Mouse (Mus musculus) hindbrain, embryonic 12.5 days (tissue): Measurements from ENCODE around the gene Khk. TPM values are rescaled to one million over a fixed set of nuclear protein-coding genes. Genes with fewer than 3 reads are reported as not detected.

Experiments
- ATAC-seq: fragments of 200-750 bp; cut with Nextera tagmentation; 2 replicates; pipeline ENCODE4 v1.8.0; 2017; ENCODE audit warnings: moderate TSS enrichment; ENCODE audit not compliant: low FRiP score
- H3K27ac ChIP-seq: fragments of 300-500 bp; sonication (generic); 2 replicates; pipeline ENCODE4 v1.5.1; 2016; ENCODE audit warnings: mild to moderate bottlenecking
- H3K27me3 ChIP-seq: fragments of 300-500 bp; sonication (generic); 2 replicates; pipeline ENCODE4 v1.6.1; 2016; ENCODE audit warnings: mild to moderate bottlenecking
- H3K36me3 ChIP-seq: fragments of 300-500 bp; sonication (generic); 2 replicates; pipeline ENCODE4 v1.6.1; 2016; ENCODE audit warnings: mild to moderate bottlenecking
- H3K4me1 ChIP-seq: fragments of 300-500 bp; sonication (generic); 2 replicates; pipeline ENCODE4 v1.6.1; 2016
- H3K4me2 ChIP-seq: fragments of 300-500 bp; sonication (generic); replicated peaks from 2 replicates; pipeline ENCODE4 v1.6.1; 2016; ENCODE audit warnings: mild to moderate bottlenecking
- H3K4me3 ChIP-seq: fragments of 300-500 bp; sonication (generic); 2 replicates; pipeline ENCODE4 v1.5.1; 2016; ENCODE audit warnings: mild to moderate bottlenecking
- H3K9ac ChIP-seq: fragments of 300-500 bp; sonication (generic); 2 replicates; pipeline ENCODE4 v1.6.1; 2016; ENCODE audit warnings: mild to moderate bottlenecking, moderate library complexity
- H3K9me3 ChIP-seq: fragments of 300-500 bp; sonication (generic); replicated peaks from 2 replicates; pipeline ENCODE4 v1.6.1; 2016; ENCODE audit warnings: mild to moderate bottlenecking
- WGBS: fragments of 180-500 bp; shearing (Covaris S2); methylation state at CpG from one replicate; pipeline ENCODE4 v1.1.7; 2016; 5-methylcytosine and 5-hydroxymethylcytosine counted together
- polyA plus RNA-seq: library from polyadenylated mRNA; unstranded; fragments of >200 nt; fragmentation: Nextera tagmentation; extraction: Ambion mirVana; gene quantifications from 2 replicates; pipeline ENCODE4 v1.2.1, GENCODE M21; 2016

Khk gene
- polyA plus RNA-seq, 1 experiment from 2014 or later, result 5.6 TPM

DNA sequence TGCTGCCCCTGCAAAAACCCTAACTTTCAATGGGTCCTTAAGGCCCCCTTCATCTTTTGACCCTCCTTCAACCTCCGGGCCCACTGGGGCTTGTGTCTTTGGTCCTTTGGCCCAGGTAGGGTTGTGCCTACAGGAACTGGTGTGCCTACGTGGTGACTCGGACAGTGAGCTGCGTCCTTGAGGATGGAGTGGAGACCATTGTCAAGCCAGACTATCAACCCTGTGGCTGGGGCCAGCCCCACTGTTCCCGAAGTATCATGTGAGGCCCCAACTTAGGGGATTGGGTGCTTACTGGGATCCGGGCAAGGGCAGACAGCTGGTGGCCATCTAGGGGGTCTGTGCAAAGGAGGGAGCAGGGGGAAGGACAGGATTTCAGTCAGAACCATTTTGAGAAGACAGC lies 6.4 kb upstream of the Khk start:
- peak overlapping the region; percentile 31 for H3K4me3 ChIP-seq

DNA sequence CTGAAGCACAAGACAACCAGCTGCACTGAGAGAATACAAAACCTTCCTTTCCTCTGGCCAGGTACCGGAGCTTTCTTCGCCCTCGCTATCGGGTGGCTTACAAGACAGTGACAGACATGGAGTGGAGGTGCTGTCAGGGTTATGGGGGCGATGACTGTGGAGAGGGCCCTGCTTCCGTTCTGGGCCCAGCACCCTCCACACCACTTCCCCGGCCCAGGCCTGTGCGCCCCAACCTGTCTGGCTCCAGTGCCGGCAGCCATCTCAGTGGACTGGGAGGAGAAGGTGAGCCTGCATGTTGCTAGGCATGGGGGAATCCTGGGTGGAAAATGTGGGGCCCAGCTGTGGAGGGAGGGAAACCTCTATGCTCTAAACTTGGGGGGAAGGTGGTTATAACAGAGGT lies 5.8 kb upstream of the Khk start:
- H3K4me3 ChIP-seq, result peak overlapping the region; percentile 31

More for the DNA sequence above, 6.4 kb upstream of the Khk start:
- no peak for ATAC-seq
- H3K4me2 ChIP-seq, result peak overlapping the region; percentile 46
- no peaks in the 10 kb centered on the region for H3K27me3 ChIP-seq
- peaks cover 5% of the 10 kb centered on the region; the same call in 1 of the 2 replicates for H3K36me3 ChIP-seq
- H3K4me1 ChIP-seq, result peaks cover 37% of the 10 kb centered on the region
- H3K9me3 ChIP-seq, result no peaks in the 10 kb centered on the region
- peak overlapping the region; percentile 86 for H3K27ac ChIP-seq
- WGBS, result 68% methylated on average over 6 of the region's 6 CpGs
- H3K9ac ChIP-seq, result peak overlapping the region; percentile 55

DNA sequence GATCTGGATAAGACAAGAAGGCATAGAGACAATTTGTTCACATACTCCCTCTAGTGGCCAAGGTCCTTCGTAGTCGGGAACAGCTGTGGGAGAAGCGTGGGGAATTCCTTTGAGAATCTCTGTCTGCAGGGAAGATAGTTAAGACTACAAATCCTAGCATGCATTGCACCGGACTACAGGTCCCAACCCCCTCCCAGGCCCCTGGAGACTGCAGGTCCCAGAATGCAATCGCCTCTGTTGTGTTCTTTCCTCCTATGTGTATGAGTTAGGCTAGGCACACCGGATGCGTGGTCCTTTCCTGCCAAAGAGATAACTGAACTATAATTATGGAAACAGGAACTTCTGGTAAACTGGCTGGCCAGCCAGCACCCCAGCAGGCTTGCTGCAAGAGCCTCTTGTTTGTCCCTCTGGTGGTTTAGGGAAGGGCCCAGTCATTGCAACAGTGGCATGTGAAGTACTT lies 5.2 kb upstream of the Khk start:
- Histone ChIP-seq H3K4me1 (peaks cover 45% of the 10 kb centered on the region), H3K4me3 (peak overlapping the region; percentile 31)

More for the DNA sequence above, 5.8 kb upstream of the Khk start:
- Histone ChIP-seq H3K36me3 (peaks cover 5% of the 10 kb centered on the region; the same call in 1 of the 2 replicates), H3K4me2 (peak overlapping the region; percentile 46), H3K4me1 (peaks cover 39% of the 10 kb centered on the region), H3K27ac (peak overlapping the region; percentile 86), H3K9me3 (no peaks in the 10 kb centered on the region), H3K9ac (peak overlapping the region; percentile 55), H3K27me3 (no peaks in the 10 kb centered on the region)
- peak; percentile 39 for ATAC-seq
- 62% methylated on average over 9 of the region's 9 CpGs for WGBS

DNA sequence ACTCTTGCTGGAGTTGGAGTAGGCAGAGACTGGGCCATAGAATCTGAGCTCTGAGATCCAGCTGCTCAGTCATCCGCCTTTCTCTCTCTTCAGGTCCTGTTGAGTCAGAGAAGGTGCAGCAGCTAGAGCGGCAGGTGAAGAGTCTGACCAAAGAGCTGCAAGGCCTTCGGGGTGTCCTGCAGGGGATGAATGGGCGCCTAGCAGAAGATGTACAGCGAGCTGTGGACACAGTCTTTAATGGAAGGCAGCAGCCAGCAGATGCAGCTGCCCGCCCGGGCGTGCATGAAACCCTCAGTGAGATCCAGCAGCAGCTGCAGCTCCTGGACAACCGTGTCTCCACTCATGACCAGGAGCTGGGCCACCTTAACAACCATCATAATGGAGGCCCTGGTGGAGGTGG lies 4.4 kb upstream of the Khk start:
- 91% methylated on average over 9 of the region's 9 CpGs for WGBS
- Histone ChIP-seq H3K4me2 (no peak overlapping the region), H3K27me3 (no peaks in the 10 kb centered on the region), H3K4me1 (peaks cover 51% of the 10 kb centered on the region), H3K9me3 (no peaks in the 10 kb centered on the region), H3K9ac (no peak overlapping the region), H3K27ac (no peak overlapping the region), H3K36me3 (peaks cover 5% of the 10 kb centered on the region; the same call in 1 of the 2 replicates), H3K4me3 (no peak overlapping the region)
- no peak for ATAC-seq

More for the DNA sequence above, 5.2 kb upstream of the Khk start:
- Histone ChIP-seq H3K36me3 (peaks cover 5% of the 10 kb centered on the region; the same call in 1 of the 2 replicates), H3K27me3 (no peaks in the 10 kb centered on the region), H3K9ac (no peak overlapping the region), H3K27ac (no peak overlapping the region), H3K9me3 (no peaks in the 10 kb centered on the region), H3K4me2 (peak overlapping the region; percentile 46)
- WGBS, result 9% methylated on average over 7 of the region's 7 CpGs
- ATAC-seq, result peak; percentile 82

DNA sequence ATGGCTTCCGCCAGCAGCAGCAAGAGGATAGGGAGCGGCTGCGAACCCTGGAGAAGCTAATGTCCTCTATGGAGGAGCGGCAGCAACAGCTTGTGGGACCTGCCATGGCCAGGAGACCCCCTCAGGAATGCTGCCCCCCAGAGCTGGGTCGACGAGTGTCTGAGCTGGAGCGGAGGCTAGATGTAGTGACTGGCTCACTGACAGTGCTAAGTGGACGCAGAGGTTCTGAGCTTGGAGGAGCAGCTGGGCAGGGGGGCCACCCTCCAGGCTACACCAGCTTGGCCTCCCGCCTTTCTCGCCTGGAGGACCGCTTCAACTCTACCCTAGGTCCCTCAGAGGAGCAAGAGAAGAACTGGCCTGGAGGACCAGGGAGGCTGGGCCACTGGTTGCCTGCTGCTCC lies 3.9 kb upstream of the Khk start:
- whole genome bisulfite sequencing, result 86% methylated on average over 11 of the region's 11 CpGs
- Histone ChIP-seq H3K4me3 (no peak overlapping the region), H3K9ac (no peak overlapping the region), H3K27me3 (no peaks in the 10 kb centered on the region), H3K4me2 (no peak overlapping the region), H3K9me3 (no peaks in the 10 kb centered on the region), H3K27ac (no peak overlapping the region), H3K4me1 (peaks cover 52% of the 10 kb centered on the region), H3K36me3 (peaks cover 5% of the 10 kb centered on the region; the same call in 1 of the 2 replicates)
- no peak for ATAC-seq

DNA sequence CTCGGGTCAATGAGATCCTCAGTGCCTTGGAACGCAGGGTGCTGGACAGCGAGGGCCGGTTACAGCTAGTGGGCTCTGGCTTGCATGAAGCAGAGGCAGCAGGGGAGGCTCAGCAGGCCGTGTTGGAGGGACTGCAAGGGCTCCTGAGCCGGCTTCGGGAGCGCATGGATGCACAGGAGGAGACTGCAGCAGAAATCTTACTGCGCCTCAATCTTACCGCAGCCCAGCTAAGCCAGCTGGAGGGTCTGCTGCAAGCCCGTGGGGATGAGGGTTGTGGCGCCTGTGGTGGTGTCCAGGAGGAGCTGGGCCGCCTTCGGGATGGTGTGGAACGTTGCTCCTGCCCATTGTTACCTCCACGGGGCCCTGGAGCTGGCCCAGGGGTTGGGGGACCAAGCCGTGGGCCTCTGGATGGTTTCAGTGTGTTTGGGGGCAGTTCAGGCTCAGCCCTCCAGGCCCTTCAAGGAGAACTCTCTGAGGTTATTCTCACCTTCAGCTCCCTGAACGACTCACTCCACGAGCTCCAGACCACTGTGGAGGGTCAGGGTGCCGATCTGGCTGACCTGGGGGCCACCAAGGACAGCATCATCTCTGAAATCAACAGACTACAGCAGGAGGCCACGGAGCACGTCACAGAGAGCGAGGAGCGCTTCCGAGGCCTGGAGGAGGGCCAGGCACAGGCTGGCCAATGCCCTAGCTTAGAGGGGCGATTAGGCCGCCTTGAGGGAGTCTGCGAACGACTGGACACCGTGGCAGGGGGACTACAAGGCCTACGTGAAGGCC lies 3.1 kb upstream of the Khk start:
- Histone ChIP-seq H3K9me3 (no peaks in the 10 kb centered on the region), H3K36me3 (peaks cover 5% of the 10 kb centered on the region; the same call in 1 of the 2 replicates), H3K4me2 (no peak overlapping the region), H3K27me3 (peaks cover 5% of the 10 kb centered on the region; the same call in 1 of the 2 replicates), H3K27ac (no peak overlapping the region), H3K9ac (no peak overlapping the region), H3K4me1 (peaks cover 52% of the 10 kb centered on the region), H3K4me3 (no peak overlapping the region)
- WGBS, result 87% methylated on average over 31 of the region's 31 CpGs
- ATAC-seq, result no peak

DNA sequence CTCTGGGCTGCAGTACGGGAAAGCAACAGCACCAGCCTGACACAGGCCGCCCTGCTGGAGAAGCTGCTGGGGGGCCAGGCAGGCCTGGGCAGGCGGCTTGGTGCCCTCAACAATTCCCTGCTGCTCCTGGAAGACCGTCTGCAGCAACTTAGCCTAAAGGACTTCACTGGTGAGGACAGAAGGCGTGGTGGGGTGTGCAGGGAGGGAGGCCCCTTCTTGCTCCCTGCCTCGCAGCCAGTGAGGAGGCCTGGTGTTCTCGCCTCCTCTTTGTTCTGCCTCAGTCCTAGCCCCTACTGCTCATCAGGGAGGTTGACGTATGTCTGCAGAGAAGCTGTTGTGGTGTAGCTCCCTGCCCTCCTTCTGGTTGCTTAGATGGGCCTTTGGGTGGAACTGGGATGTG lies 2.5 kb upstream of the Khk start:
- H3K9ac ChIP-seq, result no peak overlapping the region
- peaks cover 5% of the 10 kb centered on the region; the same call in 1 of the 2 replicates for H3K36me3 ChIP-seq
- no peak overlapping the region for H3K27ac ChIP-seq
- peaks cover 47% of the 10 kb centered on the region for H3K4me1 ChIP-seq
- 69% methylated on average over 8 of the region's 8 CpGs for WGBS
- H3K9me3 ChIP-seq, result no peaks in the 10 kb centered on the region
- H3K4me3 ChIP-seq, result no peak overlapping the region
- H3K4me2 ChIP-seq, result no peak overlapping the region
- ATAC-seq, result no peak
- H3K27me3 ChIP-seq, result peaks cover 5% of the 10 kb centered on the region; the same call in 1 of the 2 replicates

DNA sequence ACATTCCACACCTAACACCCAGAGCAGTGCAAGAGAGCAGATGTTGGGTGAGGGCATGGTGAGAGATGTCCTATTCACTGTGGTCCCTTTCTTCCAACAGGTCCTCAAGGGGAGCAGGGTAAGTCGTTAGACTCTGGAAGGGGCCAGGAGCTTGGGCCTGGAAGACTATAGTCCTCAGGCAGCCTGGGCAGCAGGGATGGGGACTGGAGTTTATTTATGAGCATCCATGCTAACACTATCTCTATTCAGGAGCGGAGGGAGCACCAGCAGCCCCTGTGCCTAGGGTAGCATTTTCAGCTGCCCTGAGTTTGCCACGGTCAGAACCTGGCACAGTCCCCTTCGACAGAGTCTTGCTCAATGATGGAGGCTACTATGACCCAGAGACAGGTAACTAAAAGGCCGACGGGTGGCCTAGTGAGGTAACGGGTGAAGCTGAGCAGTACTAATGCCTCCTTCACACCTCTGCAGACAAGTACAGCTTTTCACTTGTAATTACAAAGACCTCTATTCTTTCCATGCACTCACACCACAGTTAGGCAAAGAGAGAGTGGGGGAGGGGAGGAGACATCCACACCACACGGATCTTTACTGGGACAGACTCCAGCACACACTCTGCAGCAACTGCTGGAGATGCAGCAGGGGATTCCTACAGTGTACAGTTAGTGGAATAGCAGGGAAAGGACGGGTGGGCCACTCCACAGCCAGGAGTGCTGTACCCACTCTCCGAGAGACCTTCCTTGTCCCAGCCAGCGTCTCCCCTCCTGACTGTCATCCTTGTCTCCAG lies 1.2 kb upstream of the Khk start:
- 73% methylated on average over 11 of the region's 11 CpGs for WGBS
- Histone ChIP-seq H3K27ac (no peak overlapping the region), H3K4me3 (no peak overlapping the region), H3K4me1 (peaks cover 37% of the 10 kb centered on the region), H3K36me3 (peaks cover 5% of the 10 kb centered on the region; the same call in 1 of the 2 replicates), H3K9me3 (no peaks in the 10 kb centered on the region), H3K27me3 (peaks cover 15% of the 10 kb centered on the region), H3K9ac (no peak overlapping the region), H3K4me2 (peak overlapping the region; percentile 70; the same call in 1 of the 2 replicates)
- no peak for ATAC-seq

DNA sequence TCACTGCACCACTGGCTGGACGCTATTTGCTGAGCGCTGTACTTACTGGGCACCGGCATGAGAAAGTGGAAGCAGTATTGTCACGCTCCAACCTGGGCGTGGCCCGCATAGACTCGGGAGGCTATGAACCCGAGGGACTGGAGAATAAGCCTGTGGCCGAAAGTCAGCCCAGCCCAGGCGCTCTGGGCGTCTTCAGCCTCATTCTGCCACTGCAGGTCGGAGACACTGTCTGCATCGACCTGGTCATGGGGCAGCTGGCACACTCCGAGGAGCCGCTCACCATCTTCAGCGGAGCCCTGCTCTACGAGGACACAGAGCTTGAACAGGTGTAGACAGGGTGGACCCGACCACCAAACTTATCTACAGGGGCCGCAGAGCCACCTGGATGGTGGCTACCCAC lies 610 bp upstream of the Khk start:
- Histone ChIP-seq H3K36me3 (peaks cover 5% of the 10 kb centered on the region; the same call in 1 of the 2 replicates), H3K4me1 (peaks cover 31% of the 10 kb centered on the region), H3K9ac (no peak overlapping the region), H3K9me3 (no peaks in the 10 kb centered on the region), H3K27me3 (peaks cover 15% of the 10 kb centered on the region), H3K27ac (no peak overlapping the region), H3K4me2 (peak overlapping the region; percentile 70), H3K4me3 (no peak overlapping the region)
- ATAC-seq, result peak; percentile 24; the same call in 1 of the 2 replicates
- WGBS, result 66% methylated on average over 19 of the region's 19 CpGs

DNA sequence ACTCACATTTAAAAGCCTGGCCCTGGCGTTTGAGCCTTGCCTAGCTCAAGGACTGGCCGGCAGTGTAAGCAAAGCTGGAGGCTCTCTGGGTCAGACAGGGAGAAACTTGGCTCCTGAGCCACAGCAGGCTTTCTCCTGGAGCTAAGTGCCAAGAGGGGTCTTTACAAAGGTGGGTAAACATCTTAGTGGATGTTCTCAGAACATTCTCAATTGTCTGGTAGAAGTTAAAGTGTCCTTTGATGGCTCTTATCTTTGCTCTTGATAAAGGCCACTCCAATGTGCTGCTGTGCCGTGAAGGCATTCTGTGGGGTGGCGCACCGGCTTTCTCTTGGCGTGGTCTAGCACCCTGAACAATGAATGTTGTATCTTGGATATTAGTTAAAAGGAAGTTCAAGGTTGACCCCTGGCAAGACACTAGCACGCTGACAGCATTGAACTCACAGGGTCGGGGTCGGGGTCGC lies 1.4 kb downstream of the Khk start:
- Histone ChIP-seq H3K9me3 (no peaks in the 10 kb centered on the region), H3K27me3 (peaks cover 15% of the 10 kb centered on the region), H3K4me3 (no peak overlapping the region), H3K36me3 (peaks cover under 1% of the 10 kb centered on the region; the same call in 1 of the 2 replicates), H3K27ac (no peak overlapping the region), H3K9ac (0 out of 2 replicates have a peak overlapping the region, but pooled peaks have one; percentile 52), H3K4me1 (peaks cover 26% of the 10 kb centered on the region), H3K4me2 (peak overlapping the region; percentile 70; the same call in 1 of the 2 replicates)
- no peak for ATAC-seq
- WGBS, result 73% methylated on average over 10 of the region's 10 CpGs

DNA sequence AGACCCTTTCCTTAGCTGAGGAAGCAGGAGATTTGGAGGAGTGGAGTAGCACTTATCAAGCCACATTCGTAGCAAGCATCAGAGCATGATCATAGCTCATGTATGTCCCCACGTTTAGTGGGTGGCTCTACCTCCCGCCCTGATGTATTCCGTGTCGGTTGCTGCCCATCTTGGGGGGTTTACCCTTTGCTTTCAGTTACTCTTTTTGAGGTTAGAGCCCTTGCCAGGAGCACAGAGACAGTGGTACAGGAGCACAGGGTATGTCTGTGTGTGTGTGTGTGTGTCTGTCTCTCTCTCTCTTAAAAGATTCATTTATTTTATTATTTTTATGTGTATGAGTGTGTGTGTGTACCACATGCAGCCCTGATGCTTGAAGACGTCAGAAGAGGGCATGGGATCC lies 1.9 kb downstream of the Khk start:
- Histone ChIP-seq H3K9ac (no peak overlapping the region), H3K4me1 (peaks cover 26% of the 10 kb centered on the region), H3K36me3 (no peaks in the 10 kb centered on the region), H3K4me2 (no peak overlapping the region), H3K27ac (no peak overlapping the region), H3K9me3 (no peaks in the 10 kb centered on the region), H3K27me3 (peaks cover 15% of the 10 kb centered on the region), H3K4me3 (no peak overlapping the region)
- WGBS, result 89% methylated on average over 6 of the region's 6 CpGs
- ATAC-seq, result no peak

DNA sequence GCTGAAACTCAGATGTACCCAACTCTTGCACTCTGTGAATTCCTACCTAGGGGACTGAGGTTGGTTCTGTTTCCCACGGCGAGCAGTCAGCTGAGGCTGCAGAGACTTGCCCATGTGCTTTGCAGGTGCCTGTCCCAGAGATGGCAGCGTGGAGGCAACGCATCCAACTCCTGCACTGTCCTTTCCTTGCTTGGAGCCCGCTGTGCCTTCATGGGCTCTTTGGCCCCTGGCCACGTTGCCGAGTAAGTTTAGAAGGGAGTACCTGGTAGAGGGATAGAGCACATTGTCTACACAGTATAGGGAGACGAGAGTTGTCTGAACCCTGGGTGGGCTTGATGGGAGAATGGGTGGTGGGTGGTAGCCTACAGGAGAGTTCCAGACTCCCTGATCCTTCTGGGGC lies 3.4 kb downstream of the Khk start:
- no peak overlapping the region for H3K4me3 ChIP-seq
- peaks cover 15% of the 10 kb centered on the region for H3K27me3 ChIP-seq
- ATAC-seq, result no peak
- H3K4me2 ChIP-seq, result no peak overlapping the region
- H3K4me1 ChIP-seq, result peaks cover 26% of the 10 kb centered on the region
- no peak overlapping the region for H3K27ac ChIP-seq
- no peaks in the 10 kb centered on the region for H3K36me3 ChIP-seq
- 83% methylated on average over 8 of the region's 8 CpGs for WGBS
- no peak overlapping the region for H3K9ac ChIP-seq
- no peaks in the 10 kb centered on the region for H3K9me3 ChIP-seq
